Mouse (Mus musculus) heart, postnatal 0 days (tissue): ENCODE data around the gene Fam84b. TPM values are rescaled to one million over a fixed set of nuclear protein-coding genes. Genes with fewer than 3 reads are reported as not detected.
A peak's percentile ranks its signal among the peaks of the same experiment; 100 is the strongest.

Experiments
- ATAC-seq: fragments of 200-750 bp; cut with Nextera tagmentation; 2 replicates; pipeline ENCODE4 v1.8.0; 2017; ENCODE audit warnings: low read depth, moderate number of reproducible peaks, moderate library complexity; ENCODE audit not compliant: insufficient read depth
- DNase-seq: peaks from one replicate; pipeline ENCODE4 v3.0.0-alpha.2; 2016; ENCODE audit warnings: low spot score
- H3K27ac ChIP-seq: fragments of 300-500 bp; sonication (generic); 2 replicates; pipeline ENCODE4 v1.5.1; 2014; ENCODE audit warnings: low read depth, mild to moderate bottlenecking
- H3K27me3 ChIP-seq: fragments of 300-500 bp; sonication (generic); 2 replicates; pipeline ENCODE4 v1.6.1; 2014; ENCODE audit warnings: low read length, mixed read lengths; ENCODE audit not compliant: control insufficient read depth, insufficient read depth
- H3K36me3 ChIP-seq: fragments of 300-500 bp; sonication (generic); replicated peaks from 2 replicates; pipeline ENCODE4 v1.6.1; 2014; ENCODE audit warnings: low read length, mixed read lengths; ENCODE audit not compliant: control insufficient read depth, insufficient read depth
- H3K4me1 ChIP-seq: fragments of 300-500 bp; sonication (generic); 2 replicates; pipeline ENCODE4 v1.6.1; 2014; ENCODE audit warnings: antibody characterized with exemption; ENCODE audit not compliant: control insufficient read depth, insufficient read depth
- H3K4me2 ChIP-seq: fragments of 300-500 bp; sonication (generic); 2 replicates; pipeline ENCODE4 v1.6.1; 2014; ENCODE audit warnings: low read depth, mild to moderate bottlenecking, low read length, moderate library complexity
- H3K4me3 ChIP-seq: fragments of 300-500 bp; sonication (generic); 2 replicates; pipeline ENCODE4 v1.5.1; 2014; ENCODE audit warnings: low read depth, low read length
- H3K9ac ChIP-seq: fragments of 300-500 bp; sonication (generic); replicated peaks from 2 replicates; pipeline ENCODE4 v1.6.1; 2014; ENCODE audit warnings: low read depth, low read length, mixed read lengths
- H3K9me3 ChIP-seq: fragments of 300-500 bp; sonication (generic); replicated peaks from 2 replicates; pipeline ENCODE4 v1.6.1; 2016; ENCODE audit warnings: low read length; ENCODE audit not compliant: control insufficient read depth
- CTCF ChIP-seq: IDR thresholded peaks from 2 replicates; pipeline ENCODE4 v1.5.1; 2016; ENCODE audit warnings: antibody characterized with exemption, control low read depth, low read depth
- EP300 ChIP-seq: IDR thresholded peaks from 2 replicates; pipeline ENCODE4 v1.6.1; 2016; ENCODE audit warnings: antibody characterized with exemption, low read depth
- WGBS: fragments of 180-500 bp; shearing (Covaris S2); extraction: QIAGEN DNeasy Blood & Tissue Kit; methylation state at CpG from one replicate; pipeline ENCODE4 v1.1.7; 2014; 5-methylcytosine and 5-hydroxymethylcytosine counted together
- polyA plus RNA-seq: library from polyadenylated mRNA; unstranded; fragments of >200 nt; fragmentation: Nextera tagmentation; extraction: Ambion mirVana; gene quantifications from 2 replicates; pipeline ENCODE4 v1.2.1, GENCODE M21; 2015
- total RNA-seq: library from RNA; depleted of rRNA; stranded (reverse); fragments of >200 nt; gene quantifications from 2 replicates; pipeline ENCODE4 v1.2.3, GENCODE M21; 2014; ENCODE audit warnings: low replicate concordance

Gene Fam84b
- total and polyA plus RNA-seq, 2 experiments from 2014 or later, result 2.7 to 5.3 TPM

DNA sequence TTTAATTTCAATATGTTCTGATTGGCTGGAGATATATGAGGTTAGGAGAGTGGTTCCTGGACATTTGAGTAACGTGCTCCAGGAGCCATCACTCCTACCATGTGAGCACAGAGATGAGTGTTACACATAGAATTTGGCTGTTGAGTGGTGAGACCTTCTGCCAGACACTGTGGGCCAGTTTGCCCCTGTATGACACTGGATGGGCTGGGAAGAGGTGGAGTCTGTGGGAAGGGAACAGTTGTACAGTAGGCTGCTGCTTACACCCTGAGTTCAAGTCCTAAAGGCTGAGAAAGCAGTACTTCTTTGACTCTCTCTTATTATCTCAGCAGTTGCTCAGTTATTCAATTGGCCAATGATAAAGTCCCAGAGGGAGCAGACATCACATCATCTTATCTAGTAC lies 27.4 kb downstream of the Fam84b start:
- ATAC-seq, result no peak
- H3K36me3 ChIP-seq, result no peaks in the 10 kb centered on the region

DNA sequence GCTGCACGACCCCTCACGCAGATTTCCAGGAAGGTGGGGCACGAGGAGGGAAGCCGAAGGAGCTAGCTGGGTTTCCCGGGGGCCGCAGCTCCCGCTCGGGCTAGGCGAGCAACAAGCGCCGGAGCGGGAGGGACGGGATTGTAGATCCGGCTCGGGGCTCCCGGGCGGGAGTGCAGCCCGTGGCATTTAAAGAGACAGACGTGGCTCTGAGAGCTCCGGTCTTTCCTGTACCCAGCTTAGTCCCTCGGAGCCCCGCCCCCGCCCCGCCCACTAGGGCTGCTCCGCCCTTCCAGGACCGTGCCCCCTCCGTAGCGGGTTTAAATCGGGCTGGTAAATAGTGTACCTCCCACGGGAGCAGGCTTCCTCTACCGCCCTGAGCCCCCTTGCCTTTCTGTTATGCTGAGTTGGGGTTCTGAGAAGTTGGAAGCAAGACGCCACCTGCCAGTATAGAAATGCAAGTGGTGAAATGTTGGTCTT lies 28.8 kb downstream of the Fam84b start:
- Histone ChIP-seq H3K36me3 (0 out of 2 replicates have a peak, but pooled peaks cover 3% of the 10 kb centered on the region), H3K9ac (peak overlapping the region; percentile 66), H3K4me3 (peak overlapping the region; percentile 63), H3K4me2 (peak overlapping the region; percentile 100), H3K4me1 (0 out of 2 replicates have a peak, but pooled peaks cover 5% of the 10 kb centered on the region), H3K27me3 (no peaks in the 10 kb centered on the region), H3K9me3 (no peaks in the 10 kb centered on the region), H3K27ac (peak overlapping the region; percentile 73)
- WGBS, result 1% methylated on average over 32 of the region's 32 CpGs
- TF ChIP-seq EP300, result no peak
- TF ChIP-seq CTCF, result peak; percentile 17; the same call in 1 of the 2 replicates
- DNase-seq (peak; percentile 91), ATAC-seq (peak; percentile 94)

More for the DNA sequence above, 27.4 kb downstream of the Fam84b start:
- 39% methylated on average over 1 of the region's 1 CpGs for WGBS
- Histone ChIP-seq H3K27me3 (no peaks in the 10 kb centered on the region), H3K4me1 (0 out of 2 replicates have a peak, but pooled peaks cover 5% of the 10 kb centered on the region), H3K9me3 (no peaks in the 10 kb centered on the region), H3K9ac (no peak overlapping the region), H3K27ac (no peak overlapping the region), H3K4me2 (no peak overlapping the region), H3K4me3 (no peak overlapping the region)
- DNase-seq, result no peak
- no peak for TF ChIP-seq EP300
- no peak for TF ChIP-seq CTCF

DNA sequence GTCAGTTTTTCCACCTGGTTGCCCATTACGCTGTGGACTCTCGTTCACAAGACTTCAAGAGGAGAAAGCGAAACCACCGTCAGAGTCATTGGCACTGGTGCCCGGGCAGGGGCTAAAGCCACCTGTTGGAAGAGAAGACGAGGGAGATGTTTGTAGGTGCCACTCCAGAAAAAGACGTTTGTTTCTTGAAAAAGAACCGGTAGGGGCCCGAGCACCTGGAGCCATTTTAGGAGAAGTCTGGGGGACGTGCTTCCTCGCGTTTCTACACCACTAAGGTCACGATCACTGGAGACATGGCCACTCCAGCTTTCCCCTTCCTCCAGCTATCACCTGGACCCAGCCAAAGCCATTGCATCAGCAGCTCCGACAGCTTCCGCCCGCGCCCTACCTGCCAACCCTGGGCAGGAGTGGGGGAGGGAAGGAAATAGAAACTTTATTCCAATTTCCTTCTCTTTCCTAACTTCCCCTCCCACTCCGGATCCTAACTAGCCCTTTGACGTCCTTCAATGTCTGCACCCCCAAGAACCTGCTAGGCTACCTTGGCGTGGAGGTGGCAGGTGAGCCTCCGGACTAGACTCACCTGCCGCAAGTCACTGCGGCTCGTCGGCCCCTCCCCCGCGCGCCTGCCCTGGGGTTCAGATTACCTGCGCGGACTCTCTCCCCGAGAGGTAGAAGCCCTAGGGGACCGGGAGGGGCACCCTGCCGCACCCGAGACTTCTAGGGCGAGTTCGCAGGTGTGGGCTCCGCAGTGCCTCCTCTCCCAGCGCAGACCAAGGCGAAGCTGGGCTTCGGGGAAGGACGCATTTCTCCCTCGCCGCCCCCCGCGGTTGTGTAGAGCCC lies 29.5 kb downstream of the Fam84b start:
- 0 out of 2 replicates have a peak, but pooled peaks cover 5% of the 10 kb centered on the region for H3K4me1 ChIP-seq
- peak overlapping the region; percentile 66 for H3K9ac ChIP-seq
- under 1% methylated on average over 45 of the region's 45 CpGs for WGBS
- peak overlapping the region; percentile 63 for H3K4me3 ChIP-seq
- H3K36me3 ChIP-seq, result 0 out of 2 replicates have a peak, but pooled peaks cover 3% of the 10 kb centered on the region
- TF ChIP-seq CTCF (no peak), EP300 (no peak)
- peak overlapping the region; percentile 100 for H3K4me2 ChIP-seq
- H3K27me3 ChIP-seq, result no peaks in the 10 kb centered on the region
- DNase-seq (no peak), ATAC-seq (peak; percentile 9; the same call in 1 of the 2 replicates)
- peak overlapping the region; percentile 73 for H3K27ac ChIP-seq
- no peaks in the 10 kb centered on the region for H3K9me3 ChIP-seq

DNA sequence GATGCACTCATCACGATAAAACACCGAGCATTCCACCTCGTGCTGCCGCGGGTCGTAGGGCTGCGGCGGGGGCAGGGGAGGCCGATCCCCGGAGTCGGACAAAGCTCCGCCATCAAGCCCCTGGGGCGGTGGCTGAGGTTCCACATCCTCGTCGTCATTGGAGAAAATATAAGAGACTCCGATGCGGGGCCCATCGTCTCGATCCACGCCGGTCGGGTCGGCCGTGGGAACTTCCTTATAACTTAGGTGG lies 30.0 kb downstream of the Fam84b start:
- no peak for DNase-seq
- H3K27me3 ChIP-seq, result no peaks in the 10 kb centered on the region
- TF ChIP-seq CTCF (no peak), EP300 (no peak)
- H3K4me3 ChIP-seq, result peak overlapping the region; percentile 63
- H3K9ac ChIP-seq, result peak overlapping the region; percentile 66
- no peaks in the 10 kb centered on the region for H3K9me3 ChIP-seq
- H3K4me1 ChIP-seq, result 0 out of 2 replicates have a peak, but pooled peaks cover 5% of the 10 kb centered on the region
- H3K36me3 ChIP-seq, result 0 out of 2 replicates have a peak, but pooled peaks cover 3% of the 10 kb centered on the region
- WGBS, result under 1% methylated on average over 24 of the region's 24 CpGs
- H3K4me2 ChIP-seq, result peak overlapping the region; percentile 100
- no peak for ATAC-seq
- peak overlapping the region; percentile 37 for H3K27ac ChIP-seq

DNA sequence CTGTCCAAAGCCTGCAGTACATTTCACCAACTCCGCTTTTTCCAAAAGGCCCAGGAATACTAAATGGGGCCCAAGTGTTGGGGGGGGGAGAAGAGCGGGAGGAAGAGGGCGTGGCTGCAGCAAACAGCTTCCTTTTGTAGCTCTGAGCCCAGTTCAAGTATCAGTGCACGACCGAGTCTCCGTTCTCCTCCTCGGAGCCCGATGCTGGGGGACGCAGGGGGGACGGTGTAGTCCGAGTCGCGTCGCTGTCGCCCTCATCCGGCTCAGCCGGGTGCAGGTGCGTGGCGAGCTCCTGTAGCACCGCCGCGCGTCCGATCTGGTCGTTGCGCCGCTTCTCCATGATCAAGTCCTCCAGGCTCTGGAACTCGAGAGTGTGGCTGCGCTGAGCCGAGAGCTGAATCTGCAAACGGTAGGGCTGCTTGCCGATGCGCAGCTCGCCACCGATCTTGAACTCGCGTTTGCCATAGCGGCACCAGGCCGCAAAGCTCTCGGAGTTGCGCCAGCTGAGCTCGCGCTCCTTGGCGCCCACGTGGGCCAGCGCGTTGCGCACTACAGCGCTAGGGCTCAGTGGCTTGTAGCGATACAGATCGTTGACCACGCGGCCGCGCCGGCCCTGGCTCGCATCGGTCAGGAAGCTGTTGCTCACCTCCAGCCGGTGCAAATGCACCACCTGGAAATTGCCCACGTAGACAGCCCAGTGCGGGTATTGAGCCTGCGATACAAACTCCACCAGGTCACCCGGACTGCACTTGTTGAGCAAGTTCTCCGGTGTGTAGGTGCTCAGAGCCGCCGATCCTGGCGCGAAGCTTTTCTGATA lies 30.6 kb downstream of the Fam84b start:
- Histone ChIP-seq H3K4me2 (peak overlapping the region; percentile 100), H3K4me1 (0 out of 2 replicates have a peak, but pooled peaks cover 5% of the 10 kb centered on the region), H3K27me3 (no peaks in the 10 kb centered on the region), H3K9me3 (no peaks in the 10 kb centered on the region), H3K27ac (peak overlapping the region; percentile 37), H3K9ac (peak overlapping the region; percentile 66), H3K36me3 (0 out of 2 replicates have a peak, but pooled peaks cover 3% of the 10 kb centered on the region), H3K4me3 (peak overlapping the region; percentile 63)
- ATAC-seq, result peak; percentile 60
- DNase-seq, result peak; percentile 41
- TF ChIP-seq EP300, result no peak
- TF ChIP-seq CTCF, result peak; percentile 34
- WGBS, result 0% methylated on average over 67 of the region's 68 CpGs
